Mouse (Mus musculus) liver, embryonic 12.5 days (tissue): ENCODE measurements around the gene Dhrs11. TPM values are rescaled to one million over a fixed set of nuclear protein-coding genes. Genes with fewer than 3 reads are reported as not detected.

Source experiments
- ATAC-seq: fragments of 200-750 bp; cut with Nextera tagmentation; 2 replicates; pipeline ENCODE4 v1.8.0; 2017; ENCODE audit warnings: moderate number of reproducible peaks, mild to moderate bottlenecking, moderate library complexity
- H3K27ac ChIP-seq: fragments of 300-500 bp; sonication (generic); 2 replicates; pipeline ENCODE4 v1.5.1; 2016; ENCODE audit warnings: mild to moderate bottlenecking
- H3K27me3 ChIP-seq: fragments of 300-500 bp; sonication (generic); replicated peaks from 2 replicates; pipeline ENCODE4 v1.6.1; 2016; ENCODE audit warnings: mild to moderate bottlenecking, moderate library complexity
- H3K36me3 ChIP-seq: fragments of 300-500 bp; sonication (generic); 2 replicates; pipeline ENCODE4 v1.6.1; 2016; ENCODE audit warnings: mild to moderate bottlenecking, moderate library complexity
- H3K4me1 ChIP-seq: fragments of 300-500 bp; sonication (generic); 2 replicates; pipeline ENCODE4 v1.6.1; 2016
- H3K4me2 ChIP-seq: fragments of 300-500 bp; sonication (generic); 2 replicates; pipeline ENCODE4 v1.6.1; 2016; ENCODE audit warnings: mild to moderate bottlenecking, moderate library complexity
- H3K4me3 ChIP-seq: fragments of 300-500 bp; sonication (generic); 2 replicates; pipeline ENCODE4 v1.5.1; 2016; ENCODE audit warnings: mild to moderate bottlenecking, moderate library complexity
- H3K9ac ChIP-seq: fragments of 300-500 bp; sonication (generic); 2 replicates; pipeline ENCODE4 v1.6.1; 2016; ENCODE audit warnings: mild to moderate bottlenecking, moderate library complexity
- H3K9me3 ChIP-seq: fragments of 300-500 bp; sonication (generic); replicated peaks from 2 replicates; pipeline ENCODE4 v1.6.1; 2016; ENCODE audit warnings: mild to moderate bottlenecking, moderate library complexity
- WGBS: fragments of 180-500 bp; shearing (Covaris S2); methylation state at CpG from one replicate; pipeline ENCODE4 v1.1.7; 2016; ENCODE audit not compliant: insufficient replicate concordance; 5-methylcytosine and 5-hydroxymethylcytosine counted together
- polyA plus RNA-seq: library from polyadenylated mRNA; unstranded; fragments of >200 nt; fragmentation: Nextera tagmentation; extraction: Ambion mirVana; gene quantifications from 2 replicates; pipeline ENCODE4 v1.2.1, GENCODE M21; 2016

Dhrs11 gene
- polyA plus RNA-seq, 1 experiment from 2014 or later: 213 TPM

GRCm38 (mm10) chr11:84821131-84821770 is 7.5 kb downstream of the Dhrs11 start:
- 80% methylated on average over 9 of the region's 9 CpGs for WGBS
- Histone ChIP-seq H3K9ac (peak overlapping the region; percentile 95), H3K9me3 (no peaks in the 10 kb centered on the region), H3K27me3 (no peaks in the 10 kb centered on the region), H3K4me1 (peaks cover 93% of the 10 kb centered on the region), H3K4me3 (peak overlapping the region; percentile 98), H3K27ac (peak overlapping the region; percentile 100), H3K36me3 (peaks cover 80% of the 10 kb centered on the region), H3K4me2 (peak overlapping the region; percentile 99)
- ATAC-seq: no peak

- Histone ChIP-seq H3K27ac (peak within 1 kb of the TSS; percentile 100), H3K9me3 (no peaks in the 10 kb centered on the region), H3K4me2 (peak within 1 kb of the TSS; percentile 99), H3K4me3 (peak within 1 kb of the TSS; percentile 98), H3K4me1 (peaks cover 75% of the 10 kb centered on the region), H3K27me3 (no peaks in the 10 kb centered on the region), H3K36me3 (peaks cover 77% of the 10 kb centered on the region), H3K9ac (peak within 1 kb of the TSS; percentile 95)
- peak; percentile 67 for ATAC-seq
- under 1% methylated on average over 55 of the region's 55 CpGs for WGBS
Observed at GRCm38 (mm10) chr11:84818961-84819692, 9.7 kb downstream of the Dhrs11 start, which contains the start of gene Mrm1. Gene Mrm1, minus strand, starts transcription at chr11:84819515.

DNA sequence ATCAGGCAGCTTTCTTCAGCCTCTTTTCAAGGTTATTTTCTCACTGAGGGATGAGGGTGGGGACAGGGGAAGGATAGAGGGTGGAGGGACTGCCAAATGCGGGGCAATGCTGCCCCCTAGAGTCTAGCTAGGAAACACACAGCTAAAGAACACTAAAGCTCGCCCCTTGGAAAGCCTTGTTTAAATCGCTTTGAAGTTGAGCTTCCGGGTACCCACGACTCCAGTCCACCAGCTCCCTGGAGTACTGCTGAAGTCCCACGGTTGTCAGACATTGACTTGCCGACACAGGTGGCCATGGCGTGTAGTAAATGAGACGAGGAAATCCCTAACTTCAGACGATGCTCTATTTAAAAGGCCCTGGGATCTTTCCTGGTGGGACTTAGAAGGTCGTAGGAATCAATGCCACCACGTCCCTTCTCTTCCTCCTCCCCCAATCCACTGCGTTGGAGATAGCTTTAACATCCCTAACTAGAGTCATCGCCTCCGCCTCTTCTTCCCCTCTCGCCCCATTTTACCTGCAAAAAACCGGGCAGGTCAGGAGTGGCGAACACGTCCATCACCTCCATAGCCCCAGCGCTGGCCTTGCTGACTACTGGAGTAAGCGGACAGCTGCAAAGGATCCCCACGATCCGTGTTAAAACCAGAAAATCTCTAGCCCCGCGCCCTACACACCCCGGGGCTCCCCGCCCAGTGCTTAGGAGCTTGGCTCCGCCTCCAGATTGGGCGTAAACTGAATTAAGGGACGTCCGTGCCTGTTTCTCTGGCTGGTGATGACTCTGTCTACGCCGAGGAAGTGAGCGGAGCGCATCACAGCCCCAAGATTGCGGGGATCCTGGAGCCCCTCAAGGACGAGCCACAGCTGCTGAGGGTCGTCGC is 10.5 kb downstream of the Dhrs11 start:
- H3K4me2 ChIP-seq: peak overlapping the region; percentile 99
- no peaks in the 10 kb centered on the region for H3K9me3 ChIP-seq
- H3K9ac ChIP-seq: peak overlapping the region; percentile 95
- H3K4me3 ChIP-seq: peak overlapping the region; percentile 98
- H3K27ac ChIP-seq: peak overlapping the region; percentile 100
- H3K27me3 ChIP-seq: no peaks in the 10 kb centered on the region
- ATAC-seq: peak; percentile 54
- peaks cover 81% of the 10 kb centered on the region for H3K36me3 ChIP-seq
- peaks cover 72% of the 10 kb centered on the region for H3K4me1 ChIP-seq
- WGBS: 0% methylated on average over 39 of the region's 39 CpGs

DNA sequence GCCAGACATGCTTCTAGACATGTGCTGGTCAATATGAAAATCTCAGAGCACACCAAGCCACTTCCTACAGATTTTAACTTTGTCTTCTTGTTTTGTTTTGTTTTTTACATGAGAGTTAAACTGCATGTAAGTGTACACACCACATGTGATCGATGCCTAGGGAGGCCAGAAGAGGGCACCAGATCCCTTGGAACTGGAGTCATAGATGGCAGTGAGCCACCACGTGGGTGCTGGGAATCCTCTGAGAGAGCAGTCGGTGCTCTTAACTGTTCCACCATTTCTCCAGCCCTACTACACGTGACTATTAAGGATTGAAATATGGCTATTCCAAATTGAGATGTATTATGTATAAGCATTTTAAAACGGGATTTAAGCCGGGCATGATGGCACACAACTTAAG is 11.4 kb downstream of the Dhrs11 start:
- Histone ChIP-seq H3K36me3 (peaks cover 82% of the 10 kb centered on the region), H3K4me3 (no peak overlapping the region), H3K9ac (no peak overlapping the region), H3K4me1 (peaks cover 62% of the 10 kb centered on the region), H3K4me2 (0 out of 2 replicates have a peak overlapping the region, but pooled peaks have one; percentile 99), H3K9me3 (no peaks in the 10 kb centered on the region), H3K27ac (no peak overlapping the region; the same call in 1 of the 2 replicates), H3K27me3 (no peaks in the 10 kb centered on the region)
- 76% methylated on average over 6 of the region's 6 CpGs for WGBS
- ATAC-seq: no peak

- Histone ChIP-seq H3K4me2 (no peak overlapping the region), H3K4me3 (no peak overlapping the region), H3K4me1 (peaks cover 30% of the 10 kb centered on the region), H3K27me3 (no peaks in the 10 kb centered on the region; the same call in 1 of the 2 replicates), H3K36me3 (peaks cover 67% of the 10 kb centered on the region), H3K27ac (no peak overlapping the region), H3K9me3 (no peaks in the 10 kb centered on the region), H3K9ac (no peak overlapping the region)
- WGBS: 55% methylated on average over 13 of the region's 13 CpGs
- ATAC-seq: no peak
Observed at GRCm38 (mm10) chr11:84813724-84814510, 14.9 kb downstream of the Dhrs11 start.

GRCm38 (mm10) chr11:84804373-84804772 is 24.4 kb downstream of the Dhrs11 start:
- Histone ChIP-seq H3K4me1 (no peaks in the 10 kb centered on the region), H3K9ac (no peak overlapping the region), H3K36me3 (no peaks in the 10 kb centered on the region), H3K27ac (no peak overlapping the region), H3K4me2 (no peak overlapping the region), H3K27me3 (peaks cover 53% of the 10 kb centered on the region), H3K9me3 (no peaks in the 10 kb centered on the region), H3K4me3 (no peak overlapping the region)
- no peak for ATAC-seq
- 74% methylated on average over 4 of the region's 4 CpGs for WGBS

GRCm38 (mm10) chr11:84797627-84798353 is 31.0 kb downstream of the Dhrs11 start:
- no peaks in the 10 kb centered on the region for H3K9me3 ChIP-seq

GRCm38 (mm10) chr11:84797026-84797425 is 31.8 kb downstream of the Dhrs11 start:
- Histone ChIP-seq H3K4me2 (no peak overlapping the region), H3K36me3 (no peaks in the 10 kb centered on the region), H3K9me3 (no peaks in the 10 kb centered on the region), H3K4me1 (no peaks in the 10 kb centered on the region), H3K9ac (no peak overlapping the region), H3K4me3 (no peak overlapping the region), H3K27ac (no peak overlapping the region), H3K27me3 (peaks cover 57% of the 10 kb centered on the region)
- 44% methylated on average over 10 of the region's 10 CpGs for WGBS
- ATAC-seq: no peak

More at GRCm38 (mm10) chr11:84797627-84798353, 31.0 kb downstream of the Dhrs11 start:
- WGBS: 20% methylated on average over 21 of the region's 21 CpGs
- Histone ChIP-seq H3K36me3 (no peaks in the 10 kb centered on the region), H3K4me1 (no peaks in the 10 kb centered on the region), H3K9ac (no peak overlapping the region), H3K27ac (no peak overlapping the region), H3K4me3 (no peak overlapping the region), H3K4me2 (no peak overlapping the region), H3K27me3 (peaks cover 50% of the 10 kb centered on the region)
- peak; percentile 47; the same call in 1 of the 2 replicates for ATAC-seq

DNA sequence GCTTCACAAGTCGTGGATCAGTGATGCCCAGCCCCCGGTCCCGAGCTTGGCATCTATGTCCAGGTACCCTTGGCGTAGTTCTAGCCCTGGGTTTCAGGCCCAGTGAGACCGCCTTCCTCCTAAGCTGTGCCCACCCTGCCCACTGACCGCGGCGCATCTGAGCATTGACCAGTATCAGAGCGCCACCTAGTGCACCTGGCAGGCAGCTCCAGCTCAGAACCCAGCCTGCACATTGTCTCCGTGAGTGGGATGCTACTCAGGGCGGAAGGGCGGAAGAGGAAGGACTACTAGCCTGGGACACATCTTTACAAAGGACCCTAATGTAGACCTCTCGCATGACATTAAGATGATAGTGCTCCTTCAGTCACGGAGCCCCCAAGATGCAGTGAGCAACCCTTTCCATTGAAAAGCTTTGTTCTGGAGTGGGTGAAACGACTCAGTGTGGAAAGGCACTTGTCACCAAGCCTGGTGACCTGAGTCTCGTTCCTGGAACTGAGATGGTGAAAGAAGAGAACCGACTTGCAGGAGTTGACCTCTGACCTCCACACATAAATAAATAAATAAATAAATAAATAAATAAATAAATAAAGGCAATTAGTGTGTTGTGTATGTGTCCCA is 34.2 kb downstream of the Dhrs11 start:
- H3K9ac ChIP-seq: no peak overlapping the region
- H3K36me3 ChIP-seq: no peaks in the 10 kb centered on the region
- H3K9me3 ChIP-seq: no peaks in the 10 kb centered on the region
- H3K4me1 ChIP-seq: no peaks in the 10 kb centered on the region
- H3K4me2 ChIP-seq: no peak overlapping the region
- no peak overlapping the region for H3K27ac ChIP-seq
- WGBS: 10% methylated on average over 17 of the region's 17 CpGs
- peaks cover 65% of the 10 kb centered on the region for H3K27me3 ChIP-seq
- no peak overlapping the region for H3K4me3 ChIP-seq
- ATAC-seq: no peak

DNA sequence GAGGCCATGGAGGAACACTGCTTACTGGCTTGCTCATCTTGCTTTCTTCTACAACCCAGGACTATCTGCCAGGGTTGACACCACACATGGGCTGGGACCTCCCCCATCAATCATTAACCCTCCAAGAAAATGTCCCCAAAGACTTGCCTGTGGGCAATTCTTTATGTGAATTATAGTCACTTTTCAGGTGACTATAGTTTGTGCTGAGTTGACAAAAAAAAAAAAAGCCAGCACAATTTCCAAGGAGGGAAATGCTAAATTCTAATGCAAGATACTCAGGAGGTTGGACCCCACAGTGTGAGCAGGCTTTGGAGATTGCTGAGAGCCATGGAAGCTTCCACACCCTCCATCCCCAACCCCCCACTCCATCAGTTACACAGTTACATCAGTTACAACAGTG is 35.2 kb downstream of the Dhrs11 start:
- Histone ChIP-seq H3K27ac (no peak overlapping the region), H3K9ac (no peak overlapping the region), H3K4me3 (no peak overlapping the region), H3K9me3 (no peaks in the 10 kb centered on the region), H3K27me3 (peaks cover 75% of the 10 kb centered on the region), H3K36me3 (no peaks in the 10 kb centered on the region), H3K4me1 (no peaks in the 10 kb centered on the region), H3K4me2 (no peak overlapping the region)
- ATAC-seq: no peak
